Mouse (Mus musculus): ENCODE data around the gene Cpxm1.

DNA sequence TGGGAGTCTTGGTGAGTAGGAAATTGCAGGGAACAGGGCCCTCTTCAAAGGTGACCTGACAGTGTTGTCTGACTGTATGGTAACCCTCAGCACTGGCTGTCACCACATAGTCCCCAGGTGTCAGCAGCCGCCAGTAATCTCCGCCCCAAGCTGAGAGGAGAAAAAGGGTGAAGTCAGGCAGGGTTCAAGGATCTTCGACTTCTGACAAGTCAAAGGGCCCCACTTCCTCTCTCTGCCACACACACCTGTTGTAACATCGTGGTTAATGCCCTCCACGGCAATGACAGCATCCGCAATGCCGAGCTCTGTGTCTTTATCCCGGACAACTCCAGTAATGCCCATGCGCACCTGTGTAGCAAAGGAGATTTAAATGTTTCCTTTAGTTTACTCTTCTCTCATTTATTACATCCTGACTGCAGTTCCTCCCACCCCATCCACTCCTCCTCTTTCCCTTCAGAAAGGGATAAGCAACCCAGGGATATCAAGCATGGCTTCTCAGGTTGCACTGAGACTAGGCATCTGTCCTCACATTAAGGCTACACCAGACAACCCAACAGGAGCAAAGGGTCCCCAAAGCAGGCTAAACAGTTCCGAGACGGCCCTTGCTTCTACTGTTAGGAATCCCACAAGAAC lies 6.3 kb downstream of the Cpxm1 start:
- no peak for TF ChIP-seq CTCF (IDR thresholded peaks at IDR 0.05; ENCODE audit: low read depth, low read length)
- TF ChIP-seq POLR2A (IDR thresholded peaks at IDR 0.05; ENCODE audit: borderline replicate concordance, low read depth, low read length) = no peak

Data from bone marrow macrophage, adult 2 months (primary cell).